13 mouse cellular contexts compared by ENCODE assay signal in genomic region chr5:67530149-67530548, GRCm38 (mm10).
DNase-seq lines count a peak whose midpoint lies in the region; ATAC-seq and TF ChIP-seq lines count a peak whose summit lies in the region.
"Had no signal": no experiment of that assay in that cellular context is flagged by ENCODE, and none has a peak within 500 bp of the region (broad histone marks: within the 10 kb centered on the region; RNA-seq: fewer than 3 reads in every experiment).

No protein-coding gene starts in this region.

- no peaks in the 10 kb centered on the region for H3K27me3 ChIP-seq in hindbrain, embryonic 14.5 days (ENCODE audit: control insufficient read depth, insufficient read depth, low read length)
- no peaks in the 10 kb centered on the region for H3K27me3 ChIP-seq in hindbrain, embryonic 10.5 days (ENCODE audit: insufficient read depth, poor library complexity, severe bottlenecking)
- H3K27me3 ChIP-seq in MEL (ENCODE audit: control insufficient read depth in 1 of 2, insufficient read depth in 2 of 2, low read length in 2 of 2) = no peaks in the 10 kb centered on the region
- H3K27me3 ChIP-seq in cerebellum, adult 2 months (ENCODE audit: control insufficient read depth, insufficient read depth, low read length) = no peaks in the 10 kb centered on the region
- H3K27me3 ChIP-seq: forebrain, embryonic 15.5 days; heart, embryonic 13.5 days; kidney, embryonic 15.5 days had no signal

- ATAC-seq in hindbrain, embryonic 14.5 days (ENCODE audit: low FRiP score) = no peak
- ATAC-seq: forebrain, embryonic 15.5 days had no signal

- H3K27ac ChIP-seq in hindbrain, embryonic 14.5 days = no peak overlapping the region
- H3K27ac ChIP-seq in hindbrain, embryonic 10.5 days = no peak overlapping the region
- no peak overlapping the region for H3K27ac ChIP-seq in MEL (ENCODE audit: control insufficient read depth, low read depth, low read length)
- no peak overlapping the region for H3K27ac ChIP-seq in cerebellum, adult 2 months (ENCODE audit: insufficient read depth, low read length)
- H3K27ac ChIP-seq: forebrain, embryonic 15.5 days; heart, embryonic 13.5 days; kidney, embryonic 15.5 days; neural tube, embryonic 13.5 days had no signal

- peak; percentile 18 for TF ChIP-seq RAD21 in MEL (IDR thresholded peaks at IDR 0.05; ENCODE audit: low read depth, low read length)

- TF ChIP-seq POLR2A in lung, adult 2 months (IDR thresholded peaks at IDR 0.05; ENCODE audit: borderline replicate concordance, extremely low read depth, low read depth, low read length) = no peak
- no peak for TF ChIP-seq POLR2A in MEL (IDR thresholded peaks at IDR 0.05; ENCODE audit: control insufficient read depth in 1 of 2, insufficient read depth in 1 of 2, low read depth in 1 of 2, low read length in 2 of 2, poor library complexity in 1 of 2)
- TF ChIP-seq POLR2A in cerebellum, adult 2 months (IDR thresholded peaks at IDR 0.05; ENCODE audit: borderline replicate concordance, insufficient read depth, low read length) = no peak

- H3K36me3 ChIP-seq in hindbrain, embryonic 14.5 days (replicated peaks; ENCODE audit: control insufficient read depth, insufficient read depth) = no peaks in the 10 kb centered on the region
- H3K36me3 ChIP-seq in hindbrain, embryonic 10.5 days = no peaks in the 10 kb centered on the region
- H3K36me3 ChIP-seq in MEL (ENCODE audit: control insufficient read depth in 1 of 2, insufficient read depth in 2 of 2, low read length in 2 of 2) = no peaks in the 10 kb centered on the region
- H3K36me3 ChIP-seq: forebrain, embryonic 15.5 days; heart, embryonic 13.5 days; kidney, embryonic 15.5 days; neural tube, embryonic 13.5 days had no signal

- no peak for TF ChIP-seq CTCF in lung, adult 2 months (IDR thresholded peaks at IDR 0.05; ENCODE audit: insufficient read depth, low read length)
- TF ChIP-seq CTCF in MEL (IDR thresholded peaks at IDR 0.05 in 2 of 3, conservative IDR thresholded peaks at IDR 0.05 in 1 of 3; ENCODE audit: control insufficient read depth in 1 of 3, insufficient read depth in 1 of 3, low read depth in 2 of 3, low read length in 3 of 3, poor library complexity in 1 of 3, severe bottlenecking in 1 of 3) = peak; percentile 6 to 31 (median 19); a peak in 3 of 6 replicates
- TF ChIP-seq CTCF in cerebellum, adult 2 months (IDR thresholded peaks at IDR 0.05; ENCODE audit: borderline replicate concordance, insufficient read depth, low read depth, low read length) = no peak

- no peaks in the 10 kb centered on the region for H3K9me3 ChIP-seq in hindbrain, embryonic 14.5 days (ENCODE audit: control insufficient read depth, low read length)
- no peaks in the 10 kb centered on the region for H3K9me3 ChIP-seq in hindbrain, embryonic 10.5 days
- H3K9me3 ChIP-seq in MEL (replicated peaks; ENCODE audit: insufficient read depth, low read length) = no peaks in the 10 kb centered on the region
- H3K9me3 ChIP-seq: forebrain, embryonic 15.5 days; heart, embryonic 13.5 days; kidney, embryonic 15.5 days; neural tube, embryonic 13.5 days had no signal

- H3K9ac ChIP-seq in hindbrain, embryonic 14.5 days = no peak overlapping the region
- no peak overlapping the region for H3K9ac ChIP-seq in MEL (ENCODE audit: control insufficient read depth, low read depth, low read length, poor library complexity, severe bottlenecking)
- H3K9ac ChIP-seq: forebrain, embryonic 15.5 days; heart, embryonic 13.5 days; kidney, embryonic 15.5 days; neural tube, embryonic 13.5 days had no signal

- no peaks in the 10 kb centered on the region for H3K4me1 ChIP-seq in hindbrain, embryonic 14.5 days (replicated peaks; ENCODE audit: control insufficient read depth, insufficient read depth, low read length)
- peaks cover 7% of the 10 kb centered on the region for H3K4me1 ChIP-seq in hindbrain, embryonic 10.5 days (replicated peaks)
- H3K4me1 ChIP-seq in lung, adult 2 months (ENCODE audit: control insufficient read depth, insufficient read depth, low read length) = no peaks in the 10 kb centered on the region
- H3K4me1 ChIP-seq in MEL (ENCODE audit: control insufficient read depth in 1 of 2, insufficient read depth in 2 of 2, low read length in 2 of 2) = 0 out of 4 replicates have a peak, but pooled peaks cover 0 to 5% of the 10 kb centered on the region in 2 experiments
- no peaks in the 10 kb centered on the region; the same call in 1 of the 2 replicates for H3K4me1 ChIP-seq in cerebellum, adult 2 months (ENCODE audit: control insufficient read depth, insufficient read depth, low read length)

- no peaks in the 10 kb centered on the region for H3K79me2 ChIP-seq in MEL (ENCODE audit: control insufficient read depth, insufficient read depth, low read length, poor library complexity)

- 62% methylated on average over 5 of the region's 5 CpGs for WGBS in hindbrain, embryonic 14.5 days
- 63% methylated on average over 5 of the region's 5 CpGs for WGBS in hindbrain, embryonic 10.5 days
- WGBS in lung, adult 2 months = 44% methylated on average over 5 of the region's 5 CpGs
- 57% methylated on average over 5 of the region's 5 CpGs for WGBS in cerebellum, adult 2 months

- TF ChIP-seq EP300 in MEL (IDR thresholded peaks at IDR 0.05; ENCODE audit: low read depth in 1 of 2, low read length in 2 of 2) = no peak

- no peak overlapping the region for H3K4me2 ChIP-seq in hindbrain, embryonic 14.5 days (replicated peaks)
- H3K4me2 ChIP-seq: forebrain, embryonic 15.5 days; heart, embryonic 13.5 days; kidney, embryonic 15.5 days; neural tube, embryonic 13.5 days had no signal

- peak; percentile 37 for DNase-seq in hindbrain, embryonic 14.5 days (ENCODE audit: low spot score)
- no peak for DNase-seq in hindbrain, embryonic 10.5 days (ENCODE audit: low spot score)
- peak; percentile 17 for DNase-seq in lung, postnatal 10 days
- no peak for DNase-seq in lung, adult 2 months
- DNase-seq in MEL (ENCODE audit: low read depth, low spot score) = peak; percentile 12
- DNase-seq in embryo, embryonic 11 days = peak; percentile 49
- DNase-seq in adrenal gland, postnatal 36 days = no peak
- no peak for DNase-seq in cerebellum, adult 2 months
- DNase-seq: cerebellum, adult 11 months had no signal

- no peak overlapping the region for H3K4me3 ChIP-seq in hindbrain, embryonic 14.5 days (replicated peaks; ENCODE audit: low read length)
- H3K4me3 ChIP-seq in hindbrain, embryonic 10.5 days = no peak overlapping the region
- H3K4me3 ChIP-seq in lung, adult 2 months (replicated peaks; ENCODE audit: extremely low read depth, low read depth, low read length) = no peak overlapping the region
- no peak overlapping the region for H3K4me3 ChIP-seq in MEL (ENCODE audit: control insufficient read depth in 1 of 2, insufficient read depth in 1 of 2, low read depth in 2 of 2, low read length in 2 of 2)
- no peak overlapping the region for H3K4me3 ChIP-seq in cerebellum, adult 2 months (replicated peaks; ENCODE audit: insufficient read depth, low read depth, low read length)
- H3K4me3 ChIP-seq: forebrain, embryonic 15.5 days; heart, embryonic 13.5 days; kidney, embryonic 15.5 days; neural tube, embryonic 13.5 days had no signal

TF ChIP-seq in MEL, 35 proteins besides CTCF, POLR2A, EP300 and RAD21:
- TF ChIP-seq NRF1 (IDR thresholded peaks at IDR 0.05; ENCODE audit: insufficient read depth, low read depth, low read length, poor library complexity, severe bottlenecking) (no peak), SMC3 (IDR thresholded peaks at IDR 0.05; ENCODE audit: low read depth, low read length) (0 out of 2 replicates have a peak, but pooled peaks have one; percentile 12)

Comparison
In these comparisons a context has a peak if more than half of its experiments do, and no peak if none do; other contexts are left out.
1. DNase-seq: peak in hindbrain, embryonic 14.5 days (single experiment), lung, postnatal 10 days (single experiment), MEL (single experiment) and embryo, embryonic 11 days (single experiment); none in hindbrain, embryonic 10.5 days (single experiment), lung, adult 2 months (single experiment), adrenal gland, postnatal 36 days (0 of 2) and cerebellum, adult 2 months (0 of 2).
2. CTCF ChIP-seq: peak in MEL (3 of 3); none in lung, adult 2 months (single experiment) and cerebellum, adult 2 months (single experiment).